Mouse (Mus musculus): Measurements from ENCODE around the gene Ooep.

- no peak for TF ChIP-seq CTCF (IDR thresholded peaks at IDR 0.05; ENCODE audit: borderline replicate concordance, extremely low read depth, insufficient read depth, insufficient read length)
- no peak for TF ChIP-seq POLR2A (IDR thresholded peaks at IDR 0.05; ENCODE audit: borderline replicate concordance, extremely low read depth, insufficient read depth, insufficient read length, poor library complexity, severe bottlenecking)
These were observed 9.7 kb downstream of the Ooep start for GRCm38 (mm10) chr9:78368671-78369293.
